Mouse (Mus musculus) midbrain, postnatal 0 days (tissue): ENCODE measurements around the gene Mea1. TPM values are rescaled to one million over a fixed set of nuclear protein-coding genes. Genes with fewer than 3 reads are reported as not detected.

Source experiments
- ATAC-seq: fragments of 200-750 bp; cut with Nextera tagmentation; 2 replicates; pipeline ENCODE4 v1.8.0; 2017; ENCODE audit warnings: moderate number of reproducible peaks, mild to moderate bottlenecking, moderate TSS enrichment, moderate library complexity; ENCODE audit not compliant: low FRiP score
- DNase-seq: peaks from one replicate; pipeline ENCODE4 v3.0.0-alpha.2; 2015; ENCODE audit warnings: low spot score
- H3K27ac ChIP-seq: fragments of 300-500 bp; sonication (generic); 2 replicates; pipeline ENCODE4 v1.5.1; 2014; ENCODE audit warnings: low read depth, mild to moderate bottlenecking, low read length, mixed read lengths
- H3K27me3 ChIP-seq: fragments of 300-500 bp; sonication (generic); 2 replicates; pipeline ENCODE4 v1.6.1; 2014; ENCODE audit warnings: low read length, control low read depth, mixed read lengths; ENCODE audit not compliant: insufficient read depth
- H3K36me3 ChIP-seq: fragments of 300-500 bp; sonication (generic); 2 replicates; pipeline ENCODE4 v1.6.1; 2014; ENCODE audit warnings: low read length, control low read depth, mixed read lengths; ENCODE audit not compliant: insufficient read depth
- H3K4me1 ChIP-seq: fragments of 300-500 bp; sonication (generic); 2 replicates; pipeline ENCODE4 v1.6.1; 2014; ENCODE audit warnings: mild to moderate bottlenecking, control low read depth, antibody characterized with exemption, low read length, mixed read lengths; ENCODE audit not compliant: insufficient read depth
- H3K4me2 ChIP-seq: fragments of 300-500 bp; sonication (generic); 2 replicates; pipeline ENCODE4 v1.6.1; 2014; ENCODE audit warnings: low read depth, mild to moderate bottlenecking, low read length, mixed read lengths; ENCODE audit not compliant: poor library complexity, severe bottlenecking
- H3K4me3 ChIP-seq: fragments of 300-500 bp; sonication (generic); 2 replicates; pipeline ENCODE4 v1.5.1; 2014; ENCODE audit warnings: low read depth, mild to moderate bottlenecking, low read length, moderate library complexity
- H3K9ac ChIP-seq: fragments of 300-500 bp; sonication (generic); replicated peaks from 2 replicates; pipeline ENCODE4 v1.6.1; 2014; ENCODE audit warnings: mild to moderate bottlenecking, low read length, moderate library complexity, mixed read lengths; ENCODE audit not compliant: poor library complexity, severe bottlenecking
- H3K9me3 ChIP-seq: fragments of 300-500 bp; sonication (generic); 2 replicates; pipeline ENCODE4 v1.6.1; 2016; ENCODE audit warnings: low read length, control low read depth
- CTCF ChIP-seq: IDR thresholded peaks from 2 replicates; pipeline ENCODE4 v1.5.1; 2016; ENCODE audit warnings: antibody characterized with exemption, mild to moderate bottlenecking
- WGBS: fragments of 180-500 bp; shearing (Covaris S2); extraction: QIAGEN DNeasy Blood & Tissue Kit; methylation state at CpG from one replicate; pipeline ENCODE4 v1.1.7; 2014; 5-methylcytosine and 5-hydroxymethylcytosine counted together
- polyA plus RNA-seq: library from polyadenylated mRNA; unstranded; fragments of >200 nt; fragmentation: Nextera tagmentation; extraction: Ambion mirVana; gene quantifications from 2 replicates; pipeline ENCODE4 v1.2.1, GENCODE M21; 2015
- total RNA-seq: library from RNA; depleted of rRNA; stranded (reverse); fragments of >200 nt; gene quantifications from 2 replicates; pipeline ENCODE4 v1.2.3, GENCODE M21; 2014

Mea1 gene
- total and polyA plus RNA-seq, 2 experiments from 2014 or later = 171 to 314 TPM

GRCm38 (mm10) chr17:46648436-46648835, 30.2 kb upstream of the Mea1 start:
- Histone ChIP-seq H3K36me3 (peaks cover 14% of the 10 kb centered on the region), H3K4me2 (no peak overlapping the region), H3K27me3 (no peaks in the 10 kb centered on the region), H3K27ac (no peak overlapping the region), H3K4me3 (no peak overlapping the region), H3K9ac (no peak overlapping the region), H3K4me1 (peaks cover 22% of the 10 kb centered on the region; the same call in 1 of the 2 replicates), H3K9me3 (no peaks in the 10 kb centered on the region)
- DNase-seq (no peak), ATAC-seq (no peak)
- 94% methylated on average over 9 of the region's 9 CpGs for WGBS
- no peak for TF ChIP-seq CTCF

- peaks cover 24% of the 10 kb centered on the region for H3K36me3 ChIP-seq
- no peaks in the 10 kb centered on the region for H3K27me3 ChIP-seq
- peak overlapping the region; percentile 87 for H3K9ac ChIP-seq
- no peak for TF ChIP-seq CTCF
- peaks cover 16% of the 10 kb centered on the region; the same call in 1 of the 2 replicates for H3K4me1 ChIP-seq
- DNase-seq (no peak), ATAC-seq (no peak)
- peak overlapping the region; percentile 80 for H3K4me2 ChIP-seq
- 42% methylated on average over 15 of the region's 15 CpGs for WGBS
- no peaks in the 10 kb centered on the region for H3K9me3 ChIP-seq
- H3K4me3 ChIP-seq = peak overlapping the region; percentile 50
- peak overlapping the region; percentile 91 for H3K27ac ChIP-seq
Measured at GRCm38 (mm10) chr17:46649811-46650210, 28.8 kb upstream of the Mea1 start.

- no peaks in the 10 kb centered on the region for H3K27me3 ChIP-seq
- no peaks in the 10 kb centered on the region for H3K9me3 ChIP-seq
- TF ChIP-seq CTCF = no peak; the same call in 1 of the 2 replicates
- peaks cover 26% of the 10 kb centered on the region for H3K36me3 ChIP-seq
- peaks cover 12% of the 10 kb centered on the region; the same call in 1 of the 2 replicates for H3K4me1 ChIP-seq
- peak within 1 kb of the TSS; percentile 87 for H3K9ac ChIP-seq
- peak; percentile 97 for DNase-seq
- peak; percentile 91 for ATAC-seq
- H3K4me2 ChIP-seq = peak within 1 kb of the TSS; percentile 80
- H3K27ac ChIP-seq = peak within 1 kb of the TSS; percentile 91
- H3K4me3 ChIP-seq = peak within 1 kb of the TSS; percentile 50
- under 1% methylated on average over 37 of the region's 58 CpGs for WGBS
Measured at GRCm38 (mm10) chr17:46650232-46651031, 28.2 kb upstream of the Mea1 start, which contains the start of gene Cul7. Cul7 (plus strand) TSS chr17:46650337.

- H3K4me1 ChIP-seq = peaks cover 12% of the 10 kb centered on the region; the same call in 1 of the 2 replicates
- H3K36me3 ChIP-seq = peaks cover 34% of the 10 kb centered on the region
- peak overlapping the region; percentile 91 for H3K27ac ChIP-seq
- no peaks in the 10 kb centered on the region for H3K9me3 ChIP-seq
- peak overlapping the region; percentile 80 for H3K4me2 ChIP-seq
- DNase-seq (no peak), ATAC-seq (no peak)
- H3K4me3 ChIP-seq = peak overlapping the region; percentile 50
- WGBS = 78% methylated on average over 17 of the region's 17 CpGs
- no peak for TF ChIP-seq CTCF
- H3K27me3 ChIP-seq = no peaks in the 10 kb centered on the region
- H3K9ac ChIP-seq = peak overlapping the region; percentile 87
Measured at GRCm38 (mm10) chr17:46651292-46651691, 27.3 kb upstream of the Mea1 start.

- H3K36me3 ChIP-seq = peaks cover 41% of the 10 kb centered on the region
- DNase-seq (no peak), ATAC-seq (no peak)
- 78% methylated on average over 20 of the region's 20 CpGs for WGBS
- H3K4me3 ChIP-seq = 0 out of 2 replicates have a peak overlapping the region, but pooled peaks have one; percentile 1
- H3K9ac ChIP-seq = no peak overlapping the region
- H3K4me2 ChIP-seq = peak overlapping the region; percentile 80
- no peaks in the 10 kb centered on the region for H3K27me3 ChIP-seq
- H3K4me1 ChIP-seq = peaks cover 12% of the 10 kb centered on the region; the same call in 1 of the 2 replicates
- no peaks in the 10 kb centered on the region for H3K9me3 ChIP-seq
- TF ChIP-seq CTCF = no peak
- H3K27ac ChIP-seq = peak overlapping the region; percentile 91; the same call in 1 of the 2 replicates
Measured at GRCm38 (mm10) chr17:46651755-46652547, 26.6 kb upstream of the Mea1 start.
